Mouse (Mus musculus): Measurements from ENCODE around the gene Ydjc. TPM values are rescaled to one million over a fixed set of nuclear protein-coding genes. Genes with fewer than 3 reads are reported as not detected.

The Ydjc gene
- total RNA-seq, 4 experiments from 2014 or later = 0.22 TPM; not detected in 3

Small RNA genes within 50 kb of the gene (microRNA-seq; reads per million reads assigned to microRNA genes)
- gene Mir130b (12.5 reads per million, percentile 8 among the genes with 10 or more reads in this experiment), gene Mir301b (not detected)

Other genes with a start within 250 kb of the Ydjc start
- gene Ppm1f, start 248.2 kb upstream of the Ydjc start, total RNA-seq (2022) = 10 to 100 TPM; 10.6 to 15.8 (median 12.7) TPM
- 100 to 1,000 TPM in 1 of 4 experiments, 10 to 100 TPM in 3; 85.8 to 100 (median 93.0) TPM for gene Mapk1, start 161.2 kb upstream of the Ydjc start, total RNA-seq (2022)
- 1 to 10 TPM in 2 of 4 experiments, under 1 TPM in 2; 0.46 to 1.7 (median 0.99) TPM for gene Ypel1, start 74.9 kb upstream of the Ydjc start, total RNA-seq (2022)
- gene Ppil2, start 33.4 kb upstream of the Ydjc start, total RNA-seq (2022) = 10 to 100 TPM; 23.1 to 27.9 (median 25.0) TPM
- not detected for gene 2610318N02Rik, start 19.5 kb upstream of the Ydjc start, total RNA-seq (2022)
- gene Sdf2l1, start 12.2 kb upstream of the Ydjc start, total RNA-seq (2022) = 1 to 10 TPM; 2.9 to 5.3 (median 3.7) TPM
- under 1 TPM in 1 of 4 experiments, not detected in 3; 0.10 TPM for gene Ccdc116, start 2.6 kb downstream of the Ydjc start, total RNA-seq (2022)
- 100 to 1,000 TPM; 119 to 134 (median 127) TPM for gene Ube2l3, start 58.0 kb downstream of the Ydjc start, total RNA-seq (2022)
- under 1 TPM in 2 of 4 experiments, not detected in 2; 0.05 TPM for gene Rimbp3, start 64.0 kb downstream of the Ydjc start, total RNA-seq (2022)
- gene Hic2, start 89.0 kb downstream of the Ydjc start, total RNA-seq (2022) = 1 to 10 TPM; 1.1 to 1.5 (median 1.4) TPM
- gene Tmem191c, start 131.5 kb downstream of the Ydjc start, total RNA-seq (2022) = under 1 TPM in 3 of 4 experiments, not detected in 1; 0.58 to 0.91 (median 0.74) TPM
- gene Serpind1, start 186.8 kb downstream of the Ydjc start, total RNA-seq (2022) = not detected